Mouse (Mus musculus): ENCODE results near the gene Slc2a5. TPM values are rescaled to one million over a fixed set of nuclear protein-coding genes. Genes with fewer than 3 reads are reported as not detected.

The Slc2a5 gene
- total and polyA plus RNA-seq, 3 experiments: 0.58 to 4.9 TPM; not detected in 1

- H3K36me3 ChIP-seq (ENCODE audit: control insufficient read depth in 1 of 2, insufficient read depth in 2 of 2, low read length in 2 of 2): no peaks in the 10 kb centered on the region
- no peak for TF ChIP-seq CHD2 (IDR thresholded peaks at IDR 0.05; ENCODE audit: low read length)
- no peak for TF ChIP-seq HCFC1 (IDR thresholded peaks at IDR 0.05; ENCODE audit: low read depth, low read length)
- no peak for TF ChIP-seq MXI1 (IDR thresholded peaks at IDR 0.05; ENCODE audit: low read depth, low read length)
- no peak for TF ChIP-seq ELF1 (IDR thresholded peaks at IDR 0.05; ENCODE audit: low read depth, low read length)
- TF ChIP-seq RAD21 (IDR thresholded peaks at IDR 0.05; ENCODE audit: low read depth, low read length): no peak
- TF ChIP-seq CTCF (IDR thresholded peaks at IDR 0.05 in 2 of 3, conservative IDR thresholded peaks at IDR 0.05 in 1 of 3; ENCODE audit: control insufficient read depth in 1 of 3, insufficient read depth in 1 of 3, low read depth in 2 of 3, low read length in 3 of 3, poor library complexity in 1 of 3, severe bottlenecking in 1 of 3): no peak
- no peak for TF ChIP-seq ZC3H11A (IDR thresholded peaks at IDR 0.05; ENCODE audit: low read depth, low read length)
- no peak for TF ChIP-seq MYC (IDR thresholded peaks at IDR 0.05; ENCODE audit: low read depth, low read length)
- H3K79me2 ChIP-seq (ENCODE audit: control insufficient read depth, insufficient read depth, low read length, poor library complexity): no peaks in the 10 kb centered on the region
- peaks cover 0 to 2% of the 10 kb centered on the region in 2 experiments; a peak in 2 of 4 replicates for H3K27me3 ChIP-seq (ENCODE audit: control insufficient read depth in 1 of 2, insufficient read depth in 2 of 2, low read length in 2 of 2)
- no peak overlapping the region for H3K9ac ChIP-seq (ENCODE audit: control insufficient read depth, low read depth, low read length, poor library complexity, severe bottlenecking)
- peaks cover 0 to 2% of the 10 kb centered on the region in 2 experiments; a peak in 1 of 4 replicates for H3K4me1 ChIP-seq (ENCODE audit: control insufficient read depth in 1 of 2, insufficient read depth in 2 of 2, low read length in 2 of 2)
- H3K9me3 ChIP-seq (replicated peaks; ENCODE audit: insufficient read depth, low read length): no peaks in the 10 kb centered on the region
- H3K27ac ChIP-seq (ENCODE audit: control insufficient read depth, low read depth, low read length): no peak overlapping the region
- no peak for DNase-seq (ENCODE audit: low read depth, low spot score)
- H3K4me3 ChIP-seq (ENCODE audit: control insufficient read depth in 1 of 2, insufficient read depth in 1 of 2, low read depth in 2 of 2, low read length in 2 of 2): no peak overlapping the region
Observed at GRCm38 (mm10) chr4:150109636-150110035, 9.4 kb upstream of the Slc2a5 start.

DNA sequence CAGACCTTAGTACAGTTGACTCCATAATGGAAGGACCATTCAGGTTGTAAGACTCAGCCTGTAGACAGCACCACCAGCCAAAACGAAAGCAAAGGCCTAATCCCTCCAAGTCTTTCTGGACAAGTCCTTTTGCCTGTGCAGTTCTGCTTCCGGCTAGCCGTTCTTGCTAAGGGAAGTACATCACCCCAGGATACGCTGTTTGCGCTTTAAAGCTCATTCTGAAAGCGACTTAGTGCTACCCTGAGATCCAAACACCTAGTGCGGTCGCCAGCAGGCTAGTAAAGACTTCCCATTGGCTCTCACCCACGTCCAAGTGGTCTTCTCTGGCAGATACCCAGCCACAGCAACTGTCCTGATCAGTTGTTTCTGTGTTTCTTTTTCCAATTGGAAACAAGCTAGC, 8.7 kb upstream of the Slc2a5 start:
- Histone ChIP-seq H3K27ac (ENCODE audit: control insufficient read depth, low read depth, low read length) (no peak overlapping the region), H3K4me1 (ENCODE audit: control insufficient read depth in 1 of 2, insufficient read depth in 2 of 2, low read length in 2 of 2) (peaks cover 0 to 2% of the 10 kb centered on the region in 2 experiments; a peak in 1 of 4 replicates), H3K9ac (ENCODE audit: control insufficient read depth, low read depth, low read length, poor library complexity, severe bottlenecking) (no peak overlapping the region), H3K9me3 (replicated peaks; ENCODE audit: insufficient read depth, low read length) (no peaks in the 10 kb centered on the region), H3K79me2 (ENCODE audit: control insufficient read depth, insufficient read depth, low read length, poor library complexity) (no peaks in the 10 kb centered on the region), H3K4me3 (ENCODE audit: control insufficient read depth in 1 of 2, insufficient read depth in 1 of 2, low read depth in 2 of 2, low read length in 2 of 2) (no peak overlapping the region), H3K36me3 (ENCODE audit: control insufficient read depth in 1 of 2, insufficient read depth in 2 of 2, low read length in 2 of 2) (no peaks in the 10 kb centered on the region), H3K27me3 (ENCODE audit: control insufficient read depth in 1 of 2, insufficient read depth in 2 of 2, low read length in 2 of 2) (peaks cover 0 to 2% of the 10 kb centered on the region in 2 experiments; a peak in 2 of 4 replicates)
- DNase-seq (ENCODE audit: low read depth, low spot score): no peak
- TF ChIP-seq TCF12 (IDR thresholded peaks at IDR 0.05; ENCODE audit: low read depth, low read length) (no peak), HCFC1 (IDR thresholded peaks at IDR 0.05; ENCODE audit: low read depth, low read length) (no peak), MYC (IDR thresholded peaks at IDR 0.05; ENCODE audit: low read depth, low read length) (no peak)

DNA sequence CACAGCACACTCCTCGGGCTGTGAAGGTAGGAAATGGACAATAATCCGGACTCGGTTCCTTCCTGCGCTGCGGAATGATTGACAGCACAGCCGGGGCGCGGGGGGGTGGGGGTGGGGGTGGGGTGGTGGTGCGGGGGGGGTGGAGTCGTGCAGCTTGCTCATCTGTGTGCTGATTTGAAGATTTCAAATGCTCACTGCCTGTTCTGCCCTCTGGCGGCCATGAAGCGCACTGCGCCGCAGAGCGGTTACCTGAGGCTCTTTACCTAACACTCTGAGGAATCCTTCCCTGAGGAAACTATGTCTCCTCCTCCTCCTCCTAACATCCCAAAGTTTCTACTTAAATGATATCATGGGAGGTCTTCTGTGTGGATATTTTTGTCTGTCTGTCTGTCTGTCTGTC, 6.2 kb upstream of the Slc2a5 start:
- Histone ChIP-seq H3K9me3 (replicated peaks; ENCODE audit: insufficient read depth, low read length) (no peaks in the 10 kb centered on the region), H3K9ac (ENCODE audit: control insufficient read depth, low read depth, low read length, poor library complexity, severe bottlenecking) (no peak overlapping the region), H3K36me3 (ENCODE audit: control insufficient read depth in 1 of 2, insufficient read depth in 2 of 2, low read length in 2 of 2) (no peaks in the 10 kb centered on the region), H3K4me1 (ENCODE audit: control insufficient read depth in 1 of 2, insufficient read depth in 2 of 2, low read length in 2 of 2) (peaks cover 0 to 2% of the 10 kb centered on the region in 2 experiments; a peak in 1 of 4 replicates), H3K27me3 (ENCODE audit: control insufficient read depth in 1 of 2, insufficient read depth in 2 of 2, low read length in 2 of 2) (no peaks in the 10 kb centered on the region; a peak in 1 of 4 replicates), H3K79me2 (ENCODE audit: control insufficient read depth, insufficient read depth, low read length, poor library complexity) (no peaks in the 10 kb centered on the region), H3K27ac (ENCODE audit: control insufficient read depth, low read depth, low read length) (no peak overlapping the region), H3K4me3 (ENCODE audit: control insufficient read depth in 1 of 2, insufficient read depth in 1 of 2, low read depth in 2 of 2, low read length in 2 of 2) (peak overlapping the region in 1 of 2 experiments; percentile 36; a peak in 1 of 4 replicates)
- peak; percentile 61 for DNase-seq (ENCODE audit: low read depth, low spot score)
- TF ChIP-seq POLR2AphosphoS5 (IDR thresholded peaks at IDR 0.05; ENCODE audit: borderline replicate concordance, low read depth, low read length): no peak
- no peak for TF ChIP-seq ZKSCAN1 (IDR thresholded peaks at IDR 0.05; ENCODE audit: low read depth, low read length)
- no peak for TF ChIP-seq MAX (IDR thresholded peaks at IDR 0.05; ENCODE audit: low read length)
- TF ChIP-seq CHD2 (IDR thresholded peaks at IDR 0.05; ENCODE audit: low read length): no peak
- no peak for TF ChIP-seq ZNF384 (IDR thresholded peaks at IDR 0.05; ENCODE audit: low read depth, low read length)
- no peak for TF ChIP-seq ZMIZ1 (IDR thresholded peaks at IDR 0.05; ENCODE audit: low read depth, low read length)
- no peak for TF ChIP-seq BHLHE40 (IDR thresholded peaks at IDR 0.05; ENCODE audit: borderline replicate concordance, low read depth, low read length)
- no peak for TF ChIP-seq KAT2A (conservative IDR thresholded peaks at IDR 0.05; ENCODE audit: low read depth, low read length)
- TF ChIP-seq RAD21 (IDR thresholded peaks at IDR 0.05; ENCODE audit: low read depth, low read length): peak; percentile 20
- TF ChIP-seq CTCF (IDR thresholded peaks at IDR 0.05 in 2 of 3, conservative IDR thresholded peaks at IDR 0.05 in 1 of 3; ENCODE audit: control insufficient read depth in 1 of 3, insufficient read depth in 1 of 3, low read depth in 2 of 3, low read length in 3 of 3, poor library complexity in 1 of 3, severe bottlenecking in 1 of 3): peak; percentile 66 to 92 (median 75)
- TF ChIP-seq UBTF (IDR thresholded peaks at IDR 0.05; ENCODE audit: borderline replicate concordance, insufficient read depth, low read depth, low read length): no peak
- TF ChIP-seq RCOR1 (IDR thresholded peaks at IDR 0.05; ENCODE audit: low read depth, low read length): no peak
- TF ChIP-seq SMC3 (IDR thresholded peaks at IDR 0.05; ENCODE audit: low read depth, low read length): peak; percentile 59
- no peak for TF ChIP-seq SIN3A (IDR thresholded peaks at IDR 0.05; ENCODE audit: low read length)
- no peak for TF ChIP-seq USF1 (IDR thresholded peaks at IDR 0.05; ENCODE audit: low read depth, low read length)
- no peak for TF ChIP-seq NELFE (IDR thresholded peaks at IDR 0.05; ENCODE audit: low read depth, low read length)

Measured in MEL (cell line).